Mouse (Mus musculus) stomach, postnatal 0 days (tissue): ENCODE data around the gene Btbd17. TPM values are rescaled to one million over a fixed set of nuclear protein-coding genes. Genes with fewer than 3 reads are reported as not detected.

Source experiments
- ATAC-seq: fragments of 200-750 bp; cut with Nextera tagmentation; 2 replicates; pipeline ENCODE4 v1.8.0; 2017; ENCODE audit not compliant: low FRiP score, low TSS enrichment
- DNase-seq: peaks from one replicate; pipeline ENCODE4 v3.0.0-alpha.2; 2016; ENCODE audit warnings: low spot score
- H3K27ac ChIP-seq: fragments of 300-500 bp; sonication (generic); replicated peaks from 2 replicates; pipeline ENCODE4 v1.5.1; 2014; ENCODE audit warnings: mild to moderate bottlenecking, control low read depth
- H3K27me3 ChIP-seq: fragments of 300-500 bp; sonication (generic); 2 replicates; pipeline ENCODE4 v1.6.1; 2014; ENCODE audit warnings: low read length; ENCODE audit not compliant: control insufficient read depth, insufficient read depth
- H3K36me3 ChIP-seq: fragments of 300-500 bp; sonication (generic); 2 replicates; pipeline ENCODE4 v1.6.1; 2014; ENCODE audit warnings: low read length, mixed read lengths; ENCODE audit not compliant: control insufficient read depth, insufficient read depth
- H3K4me1 ChIP-seq: fragments of 300-500 bp; sonication (generic); replicated peaks from 2 replicates; pipeline ENCODE4 v1.6.1; 2014; ENCODE audit warnings: antibody characterized with exemption; ENCODE audit not compliant: control insufficient read depth, insufficient read depth
- H3K4me2 ChIP-seq: fragments of 300-500 bp; sonication (generic); replicated peaks from 2 replicates; pipeline ENCODE4 v1.6.1; 2014; ENCODE audit warnings: low read depth, mild to moderate bottlenecking, control low read depth, moderate library complexity
- H3K4me3 ChIP-seq: fragments of 300-500 bp; sonication (generic); 2 replicates; pipeline ENCODE4 v1.5.1; 2014; ENCODE audit warnings: low read depth, low read length, control low read depth
- H3K9ac ChIP-seq: fragments of 300-500 bp; sonication (generic); 2 replicates; pipeline ENCODE4 v1.6.1; 2014; ENCODE audit warnings: mild to moderate bottlenecking, low read length, control low read depth, mixed read lengths
- H3K9me3 ChIP-seq: fragments of 300-500 bp; sonication (generic); 2 replicates; pipeline ENCODE4 v1.6.1; 2016; ENCODE audit warnings: low read length; ENCODE audit not compliant: control insufficient read depth
- CTCF ChIP-seq: IDR thresholded peaks from 2 replicates; pipeline ENCODE4 v1.5.1; 2016; ENCODE audit warnings: antibody characterized with exemption, low read depth, mild to moderate bottlenecking, moderate library complexity
- EP300 ChIP-seq: optimal IDR thresholded peaks from 2 replicates; pipeline ENCODE3; 2016; ENCODE audit warnings: antibody characterized with exemption
- WGBS: fragments of 180-500 bp; shearing (Covaris S2); extraction: QIAGEN DNeasy Blood & Tissue Kit; methylation state at CpG from one replicate; pipeline ENCODE4 v1.1.7; 2014; 5-methylcytosine and 5-hydroxymethylcytosine counted together
- polyA plus RNA-seq: library from polyadenylated mRNA; unstranded; fragments of >200 nt; fragmentation: Nextera tagmentation; extraction: Ambion mirVana; gene quantifications from 2 replicates; pipeline ENCODE4 v1.2.1, GENCODE M21; 2015

Gene Btbd17
- polyA plus RNA-seq, 1 experiment from 2014 or later, result 0.74 TPM

DNA sequence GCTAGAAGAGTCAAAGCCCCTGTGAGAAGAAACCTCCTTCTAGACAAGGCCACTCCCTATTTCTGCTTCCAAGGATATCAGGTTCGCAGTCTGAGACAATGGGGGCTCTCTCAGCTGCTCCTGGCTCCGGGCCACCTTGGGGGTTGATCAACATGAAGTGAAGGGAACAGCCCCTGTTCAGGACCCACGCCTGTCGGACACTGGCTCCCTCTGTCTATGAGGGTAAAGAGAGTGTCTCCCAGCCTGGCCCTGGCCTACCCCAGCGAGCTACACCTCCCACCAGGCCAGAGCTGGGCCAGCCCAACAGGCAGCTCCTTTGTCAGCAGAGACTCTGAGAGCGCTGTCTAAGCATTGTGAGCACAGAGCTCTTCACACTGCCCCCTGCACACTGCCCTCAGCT, 25.8 kb downstream of the Btbd17 start:
- no peak overlapping the region for H3K4me2 ChIP-seq
- H3K4me1 ChIP-seq, result no peaks in the 10 kb centered on the region
- H3K36me3 ChIP-seq, result no peaks in the 10 kb centered on the region
- 43% methylated on average over 6 of the region's 6 CpGs for WGBS
- H3K27ac ChIP-seq, result no peak overlapping the region
- H3K4me3 ChIP-seq, result no peak overlapping the region
- TF ChIP-seq CTCF (no peak), EP300 (no peak)
- no peak overlapping the region for H3K9ac ChIP-seq
- H3K9me3 ChIP-seq, result no peaks in the 10 kb centered on the region
- no peak for ATAC-seq
- DNase-seq, result no peak
- no peaks in the 10 kb centered on the region for H3K27me3 ChIP-seq

DNA sequence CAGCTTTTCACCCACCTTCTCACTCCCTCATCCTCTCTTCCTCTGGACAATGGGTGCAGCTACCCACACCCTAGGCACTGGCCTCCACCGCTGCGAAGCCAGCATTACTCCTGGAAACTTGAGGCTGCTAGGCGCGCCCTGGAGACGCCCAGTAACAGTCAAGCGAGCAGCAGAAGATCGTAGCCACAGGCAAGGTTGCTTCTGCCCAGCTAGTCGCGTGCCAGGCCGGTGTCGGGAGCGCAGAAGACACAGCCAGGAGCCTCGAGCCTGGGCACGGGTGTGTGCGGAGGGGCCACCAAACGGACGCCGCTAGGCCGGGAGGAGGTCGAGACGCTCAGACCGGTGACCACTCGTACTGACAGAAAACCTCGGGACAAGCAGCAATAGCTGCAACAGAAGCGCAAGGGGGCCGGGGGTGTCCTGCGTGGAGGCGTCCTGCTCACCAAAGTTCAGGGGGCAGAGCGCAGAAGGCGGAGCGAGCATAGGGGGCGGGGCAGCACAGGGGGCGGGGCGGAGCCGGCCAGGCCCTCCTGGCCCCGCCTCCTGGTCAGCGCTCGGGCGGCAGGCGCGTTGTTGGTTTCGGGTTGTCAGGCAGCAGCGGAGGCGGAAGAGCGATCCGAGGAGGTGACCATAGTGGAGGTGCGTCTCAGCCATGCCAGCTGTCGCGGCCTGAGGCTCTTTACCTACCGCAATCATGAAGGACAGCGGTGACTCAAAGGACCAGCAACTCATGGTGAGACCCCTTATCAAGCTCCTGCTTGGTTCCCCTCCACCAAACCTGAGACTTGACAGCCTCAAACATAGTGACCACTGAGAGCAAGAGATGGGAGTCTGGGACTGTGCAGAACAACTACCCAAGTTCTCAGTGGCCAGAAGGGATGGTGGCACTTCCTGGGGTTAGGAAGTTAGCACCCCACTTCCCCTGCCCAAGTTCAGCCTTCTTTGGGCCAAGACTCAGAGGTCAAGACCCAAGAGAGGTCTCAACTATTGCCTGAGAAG, 30.6 kb downstream of the Btbd17 start, which contains the start of gene Kif19a:
TSS of gene Kif19a (plus strand) at position 569 of the 999 bp plus-strand sequence.
- TF ChIP-seq CTCF (peak; percentile 5; the same call in 1 of the 2 replicates), EP300 (no peak)
- ATAC-seq (peak; percentile 86), DNase-seq (peak; percentile 86)
- H3K36me3 ChIP-seq, result no peaks in the 10 kb centered on the region
- peak within 1 kb of the TSS; percentile 45 for H3K4me3 ChIP-seq
- H3K27ac ChIP-seq, result no peak within 1 kb of the TSS
- WGBS, result 3% methylated on average over 48 of the region's 51 CpGs
- peak within 1 kb of the TSS; percentile 70 for H3K4me2 ChIP-seq
- H3K27me3 ChIP-seq, result no peaks in the 10 kb centered on the region
- H3K9me3 ChIP-seq, result no peaks in the 10 kb centered on the region
- H3K9ac ChIP-seq, result peak within 1 kb of the TSS; percentile 28
- H3K4me1 ChIP-seq, result no peaks in the 10 kb centered on the region

DNA sequence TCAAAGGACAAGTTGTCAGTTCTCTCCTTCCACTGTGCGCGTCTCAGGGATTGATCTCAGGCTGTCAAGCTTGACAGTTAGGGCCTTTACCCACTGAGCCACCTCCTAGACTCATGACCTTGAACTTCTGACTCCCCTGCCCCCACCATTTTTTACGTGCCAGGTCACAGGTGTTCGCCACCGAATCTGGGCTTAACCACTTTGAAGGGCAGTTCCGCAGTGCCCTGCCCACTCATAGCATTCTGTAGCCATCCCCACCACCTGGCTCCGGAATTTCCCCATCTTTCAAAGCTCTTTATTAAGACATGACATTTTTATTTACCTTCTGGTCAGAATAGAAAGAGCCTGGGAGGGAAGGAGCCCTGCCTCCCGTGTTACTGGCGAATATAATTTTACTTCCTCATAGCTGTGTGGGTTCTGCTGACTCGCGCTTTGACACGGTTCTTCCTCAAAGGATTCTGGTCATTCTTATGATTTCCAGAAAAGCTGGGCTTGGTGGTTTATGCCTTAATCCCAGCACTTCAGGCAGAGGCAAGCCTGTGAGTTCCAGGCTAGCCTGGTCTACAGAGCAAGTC, 48.1 kb downstream of the Btbd17 start:
- 34% methylated on average over 12 of the region's 12 CpGs for WGBS
- H3K4me2 ChIP-seq, result no peak overlapping the region
- no peaks in the 10 kb centered on the region for H3K4me1 ChIP-seq
- no peak overlapping the region for H3K27ac ChIP-seq
- ATAC-seq (peak; percentile 43; the same call in 1 of the 2 replicates), DNase-seq (peak; percentile 42)
- no peaks in the 10 kb centered on the region for H3K27me3 ChIP-seq
- H3K4me3 ChIP-seq, result no peak overlapping the region
- no peak overlapping the region for H3K9ac ChIP-seq
- no peaks in the 10 kb centered on the region for H3K9me3 ChIP-seq
- no peaks in the 10 kb centered on the region for H3K36me3 ChIP-seq
- TF ChIP-seq CTCF (no peak), EP300 (no peak)

DNA sequence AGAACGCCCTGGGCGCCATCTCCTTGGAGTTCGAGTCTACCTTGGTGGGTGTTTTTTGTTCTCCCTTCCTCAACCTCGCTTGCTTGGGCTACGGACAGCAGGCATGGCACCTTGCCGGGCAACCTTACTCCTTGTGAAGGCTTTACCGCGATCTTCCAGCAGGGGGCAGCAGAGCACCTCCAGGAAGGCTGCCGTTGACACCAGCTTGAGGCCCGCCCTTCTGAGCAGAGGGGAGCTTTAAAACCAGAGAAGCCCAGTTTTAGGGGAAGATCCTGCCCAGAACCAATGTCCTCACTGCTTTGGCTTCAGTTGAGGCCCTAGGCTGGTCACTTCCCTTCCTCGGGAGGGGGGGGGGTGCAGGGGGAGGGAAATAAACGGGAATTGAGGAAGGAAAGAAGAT, 50.6 kb downstream of the Btbd17 start:
- Histone ChIP-seq H3K4me3 (no peak overlapping the region), H3K4me2 (peak overlapping the region; percentile 9; the same call in 1 of the 2 replicates), H3K27ac (no peak overlapping the region), H3K36me3 (no peaks in the 10 kb centered on the region), H3K9ac (peak overlapping the region; percentile 23; the same call in 1 of the 2 replicates), H3K4me1 (no peaks in the 10 kb centered on the region), H3K27me3 (no peaks in the 10 kb centered on the region), H3K9me3 (no peaks in the 10 kb centered on the region)
- peak; percentile 64 for ATAC-seq
- peak; percentile 93 for DNase-seq
- TF ChIP-seq EP300 (no peak), CTCF (peak; percentile 98)
- 1% methylated on average over 12 of the region's 12 CpGs for WGBS

DNA sequence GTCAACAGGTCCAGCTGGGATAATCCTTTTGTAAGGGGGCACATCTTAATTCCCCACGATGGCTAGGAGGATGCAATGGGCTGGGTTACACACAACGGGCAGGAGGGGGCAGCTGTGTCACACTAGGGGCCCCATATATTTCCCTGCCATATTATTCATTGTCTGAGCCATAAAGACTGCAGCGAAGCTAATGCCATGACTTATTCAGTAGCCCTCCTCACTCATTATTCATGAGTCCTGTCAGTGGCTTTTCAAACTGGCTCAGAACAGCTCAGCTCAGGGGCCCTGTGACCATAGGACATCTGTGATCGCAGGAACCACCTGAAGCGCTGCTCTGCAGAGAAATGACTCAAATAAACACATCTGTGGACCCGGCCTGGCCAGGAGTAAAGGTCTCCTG, 54.3 kb downstream of the Btbd17 start:
- DNase-seq, result no peak
- Histone ChIP-seq H3K9me3 (no peaks in the 10 kb centered on the region), H3K4me2 (no peak overlapping the region), H3K36me3 (no peaks in the 10 kb centered on the region), H3K4me1 (no peaks in the 10 kb centered on the region), H3K27me3 (no peaks in the 10 kb centered on the region), H3K9ac (no peak overlapping the region), H3K4me3 (no peak overlapping the region), H3K27ac (no peak overlapping the region)
- no peak for TF ChIP-seq EP300
- TF ChIP-seq CTCF, result no peak
- WGBS, result 35% methylated on average over 6 of the region's 6 CpGs
- ATAC-seq, result no peak

Other genes with a start within 250 kb of the Btbd17 start
- 1,058 and 1,265 TPM in 2 replicates for gene Rpl38, start 127.4 kb downstream of the Btbd17 start, polyA plus RNA-seq
- 12.5 and 14.7 TPM in 2 replicates for gene Ttyh2, start 120.5 kb downstream of the Btbd17 start, polyA plus RNA-seq
- 0.35 and 0.36 TPM in 2 replicates for gene Dnaic2, start 68.5 kb downstream of the Btbd17 start, polyA plus RNA-seq
- gene Kif19a, start 30.6 kb downstream of the Btbd17 start, polyA plus RNA-seq, result 0.35 and 0.58 TPM in 2 replicates
- 0.08 TPM in 1 of 2 replicates, not detected in the other for gene Gpr142, start 3.0 kb upstream of the Btbd17 start, polyA plus RNA-seq
- gene Gprc5c, start 55.2 kb upstream of the Btbd17 start, polyA plus RNA-seq, result 10.8 and 11.2 TPM in 2 replicates
- gene Cd300a, start 94.1 kb upstream of the Btbd17 start, polyA plus RNA-seq, result 1.5 and 2.1 TPM in 2 replicates
- 0.12 TPM in 2 replicates for gene Cd300lb, start 138.4 kb upstream of the Btbd17 start, polyA plus RNA-seq
- gene Cd300c, start 173.2 kb upstream of the Btbd17 start, polyA plus RNA-seq, result not detected in 2 replicates
- gene Cd300ld, start 194.0 kb upstream of the Btbd17 start, polyA plus RNA-seq, result 0.10 and 0.17 TPM in 2 replicates
- gene Cd300c2, start 205.9 kb upstream of the Btbd17 start, polyA plus RNA-seq, result 3.2 and 4.1 TPM in 2 replicates
- not detected in 2 replicates for gene Cd300ld2, start 220.2 kb upstream of the Btbd17 start, polyA plus RNA-seq
- gene Cd300ld4, start 231.1 kb upstream of the Btbd17 start, polyA plus RNA-seq, result not detected in 2 replicates
- gene Cd300ld5, start 241.8 kb upstream of the Btbd17 start, polyA plus RNA-seq, result not detected in 2 replicates